Mouse (Mus musculus): ENCODE data around the gene Serpinb9c. TPM values are rescaled to one million over a fixed set of nuclear protein-coding genes. Genes with fewer than 3 reads are reported as not detected.
"Not testable (repeated sequence)": the region's sequence is repeated elsewhere in the genome, so short reads cannot be mapped to it uniquely, and the experiment has no call there.

Serpinb9c gene
- polyA plus RNA-seq (2014; fragmentation: Nextera tagmentation; extraction: Ambion mirVana) = not detected in 2 replicates

DNA sequence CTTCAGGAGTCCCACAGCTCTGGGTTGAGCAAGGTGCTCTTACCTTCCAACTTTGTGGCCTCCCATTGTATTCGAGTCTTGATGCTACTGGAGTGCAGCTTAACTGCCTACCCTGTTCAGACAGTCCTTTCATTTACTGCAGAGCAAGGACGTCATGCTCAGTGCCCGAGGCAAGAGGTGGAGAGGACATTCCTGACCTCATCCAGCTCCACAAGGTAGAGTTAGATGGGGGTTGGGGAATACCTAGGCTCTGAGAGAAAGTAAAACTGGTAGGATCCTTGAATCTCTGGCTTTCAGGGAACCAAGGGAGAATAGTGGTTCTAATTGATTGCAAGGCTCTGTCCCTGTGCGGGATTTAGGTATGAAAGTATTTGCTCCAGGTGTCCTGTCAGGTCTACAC, at the start of gene Serpinb9c:
Gene Serpinb9c (minus strand): TSS at position 101 of the 400 bp plus-strand sequence.
- Histone ChIP-seq H3K36me3 (ENCODE audit: insufficient read depth) (no peaks in the 10 kb centered on the region), H3K27me3 (ENCODE audit: insufficient read depth, low read length) (no peaks in the 10 kb centered on the region), H3K9me3 (ENCODE audit: low read depth, low read length) (no peaks in the 10 kb centered on the region), H3K4me3 (ENCODE audit: low read depth, low read length) (no peak within 1 kb of the TSS), H3K9ac (no peak within 1 kb of the TSS), H3K27ac (ENCODE audit: low read depth) (no peak within 1 kb of the TSS), H3K4me2 (no peak within 1 kb of the TSS), H3K4me1 (ENCODE audit: insufficient read depth) (no peaks in the 10 kb centered on the region)
- DNase-seq (no peak), ATAC-seq (ENCODE audit: insufficient read depth) (no peak)
- no peak for TF ChIP-seq CTCF (IDR thresholded peaks at IDR 0.05; ENCODE audit: low read depth)
- WGBS = 69% methylated on average over 4 of the region's 4 CpGs

GRCm38 (mm10) chr13:33199740-33200139, 40.2 kb upstream of the Serpinb9c start:
- Histone ChIP-seq H3K4me2 (no peak overlapping the region), H3K9ac (no peak overlapping the region), H3K27ac (ENCODE audit: low read depth) (no peak overlapping the region), H3K4me1 (ENCODE audit: insufficient read depth) (no peaks in the 10 kb centered on the region), H3K36me3 (ENCODE audit: insufficient read depth) (no peaks in the 10 kb centered on the region), H3K27me3 (ENCODE audit: insufficient read depth, low read length) (no peaks in the 10 kb centered on the region), H3K9me3 (ENCODE audit: low read depth, low read length) (no peaks in the 10 kb centered on the region), H3K4me3 (ENCODE audit: low read depth, low read length) (no peak overlapping the region)
- no peak for ATAC-seq (ENCODE audit: insufficient read depth)
- 59% methylated on average over 2 of the region's 2 CpGs for WGBS
- peak; percentile 1 for DNase-seq
- no peak for TF ChIP-seq CTCF (IDR thresholded peaks at IDR 0.05; ENCODE audit: low read depth)

DNA sequence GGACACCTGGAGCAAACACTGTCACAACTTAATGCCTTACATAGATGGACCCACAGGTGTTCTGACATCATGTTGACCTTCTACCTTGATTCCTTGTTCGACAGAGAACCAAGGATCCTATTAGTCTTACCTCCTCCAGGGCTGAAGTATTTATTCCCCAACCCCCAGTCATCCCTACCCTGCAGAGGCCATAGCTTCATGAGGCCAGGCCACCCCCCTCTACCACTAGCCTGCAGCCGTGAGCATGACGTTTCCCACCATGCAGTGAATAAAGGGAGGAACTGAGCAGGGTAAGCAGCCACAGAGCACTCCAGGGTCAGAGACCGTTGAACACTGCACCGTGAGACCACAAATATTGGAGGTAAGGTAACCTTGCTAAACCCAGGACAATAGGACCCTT, 33.1 kb upstream of the Serpinb9c start, which contains the start of gene Serpinb9d:
Gene Serpinb9d (plus strand): TSS at position 301 of the 400 bp plus-strand sequence.
- H3K4me3 ChIP-seq (ENCODE audit: low read depth, low read length) = no peak within 1 kb of the TSS
- DNase-seq (no peak), ATAC-seq (ENCODE audit: insufficient read depth) (no peak)
- no peaks in the 10 kb centered on the region for H3K36me3 ChIP-seq (ENCODE audit: insufficient read depth)
- no peaks in the 10 kb centered on the region for H3K9me3 ChIP-seq (ENCODE audit: low read depth, low read length)
- no peak within 1 kb of the TSS for H3K9ac ChIP-seq
- no peak within 1 kb of the TSS for H3K27ac ChIP-seq (ENCODE audit: low read depth)
- 65% methylated on average over 5 of the region's 5 CpGs for WGBS
- TF ChIP-seq CTCF (IDR thresholded peaks at IDR 0.05; ENCODE audit: low read depth) = no peak
- H3K4me1 ChIP-seq (ENCODE audit: insufficient read depth) = no peaks in the 10 kb centered on the region
- H3K4me2 ChIP-seq = no peak within 1 kb of the TSS
- no peaks in the 10 kb centered on the region for H3K27me3 ChIP-seq (ENCODE audit: insufficient read depth, low read length)

DNA sequence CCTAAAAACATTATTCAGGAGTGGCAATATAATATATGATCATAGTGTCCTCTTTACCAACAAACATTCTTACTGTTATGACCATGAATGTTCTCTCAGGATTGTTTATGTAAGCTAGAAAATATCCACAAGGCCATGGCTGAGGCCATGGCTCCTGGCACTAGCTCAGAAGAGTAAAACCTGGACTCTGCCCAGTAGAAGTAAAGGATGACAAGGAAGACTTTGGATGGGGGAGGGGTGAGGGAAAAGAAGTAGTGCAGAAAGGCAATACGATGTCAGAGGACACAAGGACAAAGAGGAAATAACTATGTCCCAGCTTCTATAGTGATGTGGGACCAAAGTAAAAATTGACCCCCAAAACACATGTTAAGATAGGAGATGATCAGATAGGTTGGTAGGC, 30.9 kb upstream of the Serpinb9c start:
- H3K27ac ChIP-seq (ENCODE audit: low read depth); DNase-seq; H3K9ac ChIP-seq; H3K4me3 ChIP-seq (ENCODE audit: low read depth, low read length); H3K27me3 ChIP-seq (ENCODE audit: insufficient read depth, low read length); H3K4me1 ChIP-seq (ENCODE audit: insufficient read depth); H3K4me2 ChIP-seq; H3K36me3 ChIP-seq (ENCODE audit: insufficient read depth); ATAC-seq (ENCODE audit: insufficient read depth); H3K9me3 ChIP-seq (ENCODE audit: low read depth, low read length): not testable (repeated sequence)
- 83% methylated on average over 1 of the region's 1 CpGs for WGBS

- Histone ChIP-seq H3K4me2 (no peak overlapping the region), H3K4me1 (ENCODE audit: insufficient read depth) (no peaks in the 10 kb centered on the region), H3K4me3 (ENCODE audit: low read depth, low read length) (no peak overlapping the region), H3K27ac (ENCODE audit: low read depth) (no peak overlapping the region), H3K9me3 (ENCODE audit: low read depth, low read length) (no peaks in the 10 kb centered on the region), H3K36me3 (ENCODE audit: insufficient read depth) (no peaks in the 10 kb centered on the region), H3K27me3 (ENCODE audit: insufficient read depth, low read length) (no peaks in the 10 kb centered on the region), H3K9ac (no peak overlapping the region)
- ATAC-seq (ENCODE audit: insufficient read depth) (no peak), DNase-seq (no peak)
- TF ChIP-seq CTCF (IDR thresholded peaks at IDR 0.05; ENCODE audit: low read depth) = no peak
- 57% methylated on average over 3 of the region's 3 CpGs for WGBS
Observed at GRCm38 (mm10) chr13:33141435-33141834, 18.1 kb downstream of the Serpinb9c start.

- no peaks in the 10 kb centered on the region for H3K27me3 ChIP-seq (ENCODE audit: insufficient read depth, low read length)
- H3K9me3 ChIP-seq (ENCODE audit: low read depth, low read length) = no peaks in the 10 kb centered on the region
- no peak overlapping the region for H3K27ac ChIP-seq (ENCODE audit: low read depth)
- ATAC-seq (ENCODE audit: insufficient read depth) (no peak), DNase-seq (no peak)
- H3K36me3 ChIP-seq (ENCODE audit: insufficient read depth) = no peaks in the 10 kb centered on the region
- 93% methylated on average over 2 of the region's 2 CpGs for WGBS
- H3K9ac ChIP-seq = no peak overlapping the region
- no peak for TF ChIP-seq CTCF (IDR thresholded peaks at IDR 0.05; ENCODE audit: low read depth)
- no peaks in the 10 kb centered on the region for H3K4me1 ChIP-seq (ENCODE audit: insufficient read depth)
- no peak overlapping the region for H3K4me2 ChIP-seq
- no peak overlapping the region for H3K4me3 ChIP-seq (ENCODE audit: low read depth, low read length)
Observed at GRCm38 (mm10) chr13:33137717-33138116, 21.8 kb downstream of the Serpinb9c start.

DNA sequence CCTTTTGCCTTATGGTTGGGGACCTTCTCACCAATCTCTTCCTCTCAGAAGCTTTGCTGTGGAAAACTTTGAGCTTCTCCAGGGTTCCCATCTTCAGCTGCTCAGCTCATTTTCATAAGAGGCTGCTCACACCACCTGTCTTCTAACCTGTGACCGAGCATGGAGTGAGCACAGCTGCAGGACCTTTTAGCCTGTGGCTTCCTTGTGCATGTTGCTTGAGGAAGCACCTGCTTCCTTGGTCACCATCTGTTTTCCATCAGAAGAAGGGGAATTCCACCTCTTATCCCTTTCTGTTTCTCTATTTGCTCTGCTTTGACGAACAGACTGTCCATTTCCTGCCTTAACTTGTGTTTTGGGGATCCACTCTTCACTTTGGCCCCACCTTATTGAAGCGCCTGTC, 46.5 kb downstream of the Serpinb9c start:
- Histone ChIP-seq H3K4me1 (ENCODE audit: insufficient read depth) (no peaks in the 10 kb centered on the region), H3K27me3 (ENCODE audit: insufficient read depth, low read length) (no peaks in the 10 kb centered on the region), H3K27ac (ENCODE audit: low read depth) (no peak overlapping the region), H3K9ac (no peak overlapping the region), H3K4me3 (ENCODE audit: low read depth, low read length) (no peak overlapping the region), H3K9me3 (ENCODE audit: low read depth, low read length) (no peaks in the 10 kb centered on the region), H3K4me2 (no peak overlapping the region), H3K36me3 (ENCODE audit: insufficient read depth) (no peaks in the 10 kb centered on the region)
- ATAC-seq (ENCODE audit: insufficient read depth) = no peak
- WGBS = 56% methylated on average over 3 of the region's 3 CpGs
- TF ChIP-seq CTCF (IDR thresholded peaks at IDR 0.05; ENCODE audit: low read depth) = no peak
- no peak for DNase-seq

- DNase-seq = no peak
- H3K4me2 ChIP-seq = no peak overlapping the region
Observed at GRCm38 (mm10) chr13:33105626-33106025, 53.9 kb downstream of the Serpinb9c start.

More at GRCm38 (mm10) chr13:33105626-33106025, 53.9 kb downstream of the Serpinb9c start:
- H3K27me3 ChIP-seq (ENCODE audit: insufficient read depth, low read length) = no peaks in the 10 kb centered on the region
- H3K36me3 ChIP-seq (ENCODE audit: insufficient read depth) = no peaks in the 10 kb centered on the region
- no peaks in the 10 kb centered on the region for H3K4me1 ChIP-seq (ENCODE audit: insufficient read depth)
- no peak overlapping the region for H3K9ac ChIP-seq
- no peak for ATAC-seq (ENCODE audit: insufficient read depth)
- no peak for TF ChIP-seq CTCF (IDR thresholded peaks at IDR 0.05; ENCODE audit: low read depth)
- H3K4me3 ChIP-seq (ENCODE audit: low read depth, low read length) = no peak overlapping the region
- no peak overlapping the region for H3K27ac ChIP-seq (ENCODE audit: low read depth)
- H3K9me3 ChIP-seq (ENCODE audit: low read depth, low read length) = no peaks in the 10 kb centered on the region

Other genes with a start within 250 kb of the Serpinb9c start
- gene Serpinb6b, start 194.5 kb downstream of the Serpinb9c start, polyA plus RNA-seq (2014; fragmentation: Nextera tagmentation; extraction: Ambion mirVana) = 23.7 and 24.0 TPM in 2 replicates
- gene Serpinb9, start 156.5 kb downstream of the Serpinb9c start, polyA plus RNA-seq (2014; fragmentation: Nextera tagmentation; extraction: Ambion mirVana) = 30.1 and 31.8 TPM in 2 replicates
- gene Serpinb9b, start 132.3 kb downstream of the Serpinb9c start, polyA plus RNA-seq (2014; fragmentation: Nextera tagmentation; extraction: Ambion mirVana) = 0.27 and 0.36 TPM in 2 replicates
- gene Serpinb1b, start 81.2 kb downstream of the Serpinb9c start, polyA plus RNA-seq (2014; fragmentation: Nextera tagmentation; extraction: Ambion mirVana) = 0.18 and 0.37 TPM in 2 replicates
- gene Serpinb9d, start 33.2 kb upstream of the Serpinb9c start, polyA plus RNA-seq (2014; fragmentation: Nextera tagmentation; extraction: Ambion mirVana) = not detected in 2 replicates
- gene Serpinb9e, start 89.9 kb upstream of the Serpinb9c start, polyA plus RNA-seq (2014; fragmentation: Nextera tagmentation; extraction: Ambion mirVana) = not detected in 2 replicates
- not detected in 2 replicates for gene Serpinb9f, start 164.3 kb upstream of the Serpinb9c start, polyA plus RNA-seq (2014; fragmentation: Nextera tagmentation; extraction: Ambion mirVana)
- gene Gm11397, start 236.0 kb upstream of the Serpinb9c start, polyA plus RNA-seq (2014; fragmentation: Nextera tagmentation; extraction: Ambion mirVana) = not detected in 2 replicates